1 mouse cellular context compared by ENCODE assay signal in the genomic region with DNA sequence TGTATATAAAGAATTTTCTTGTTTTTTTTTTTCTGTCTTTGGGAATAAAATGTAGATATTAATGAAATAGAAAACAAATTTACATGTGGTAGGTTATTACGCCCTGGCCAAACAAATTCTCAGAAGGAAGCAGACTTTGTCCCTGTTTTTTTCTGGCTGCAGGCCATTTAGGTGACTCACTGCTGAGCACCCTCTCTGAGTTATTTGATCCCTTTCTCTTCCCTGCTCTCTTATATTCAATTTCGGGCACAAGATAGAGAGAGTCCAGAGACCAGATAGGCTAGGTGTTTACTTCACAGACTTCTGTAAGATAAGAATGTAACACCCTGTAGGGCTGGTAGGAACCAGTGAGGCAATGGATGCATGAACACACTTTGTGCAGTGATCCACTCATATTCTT.
TF ChIP-seq lines count a peak whose summit lies in the region.

No protein-coding gene starts in this region.

TF ChIP-seq in myocyte, 11 proteins besides CTCF, POLR2A, EP300 and RAD21 (continued from another document):
- TF ChIP-seq TCF12 (IDR thresholded peaks at IDR 0.05; ENCODE audit: insufficient read depth, poor library complexity, severe bottlenecking) (no peak), CEBPB (IDR thresholded peaks at IDR 0.05; ENCODE audit: insufficient read depth, poor library complexity, severe bottlenecking) (no peak)
